Mouse (Mus musculus) kidney, embryonic 14.5 days (tissue): ENCODE measurements around the gene Slc25a40. TPM values are rescaled to one million over a fixed set of nuclear protein-coding genes. Genes with fewer than 3 reads are reported as not detected.

Source experiments
- ATAC-seq: fragments of 200-750 bp; cut with Nextera tagmentation; 2 replicates; pipeline ENCODE4 v1.8.0; 2017; ENCODE audit warnings: moderate number of reproducible peaks, mild to moderate bottlenecking, moderate TSS enrichment, moderate library complexity; ENCODE audit not compliant: low FRiP score, low TSS enrichment
- H3K27ac ChIP-seq: fragments of 300-500 bp; sonication (generic); 2 replicates; pipeline ENCODE4 v1.5.1; 2014; ENCODE audit warnings: low read depth, mild to moderate bottlenecking, low read length, moderate library complexity, mixed read lengths
- H3K27me3 ChIP-seq: fragments of 300-500 bp; sonication (generic); 2 replicates; pipeline ENCODE4 v1.6.1; 2014; ENCODE audit warnings: mild to moderate bottlenecking, low read length; ENCODE audit not compliant: control insufficient read depth, insufficient read depth
- H3K36me3 ChIP-seq: fragments of 300-500 bp; sonication (generic); 2 replicates; pipeline ENCODE4 v1.6.1; 2014; ENCODE audit warnings: low read length, mixed read lengths; ENCODE audit not compliant: control insufficient read depth, insufficient read depth
- H3K4me1 ChIP-seq: fragments of 300-500 bp; sonication (generic); 2 replicates; pipeline ENCODE4 v1.6.1; 2014; ENCODE audit warnings: low read length, mixed read lengths; ENCODE audit not compliant: control insufficient read depth, insufficient read depth
- H3K4me2 ChIP-seq: fragments of 300-500 bp; sonication (generic); replicated peaks from 2 replicates; pipeline ENCODE4 v1.6.1; 2014; ENCODE audit warnings: low read depth, mild to moderate bottlenecking, low read length
- H3K4me3 ChIP-seq: fragments of 300-500 bp; sonication (generic); 2 replicates; pipeline ENCODE4 v1.5.1; 2014; ENCODE audit warnings: mild to moderate bottlenecking, low read length
- H3K9ac ChIP-seq: fragments of 300-500 bp; sonication (generic); 2 replicates; pipeline ENCODE4 v1.6.1; 2014; ENCODE audit warnings: low read depth, mild to moderate bottlenecking, low read length, moderate library complexity
- H3K9me3 ChIP-seq: fragments of 300-500 bp; sonication (generic); 2 replicates; pipeline ENCODE4 v1.6.1; 2016; ENCODE audit warnings: low read length; ENCODE audit not compliant: control insufficient read depth
- WGBS: fragments of 180-500 bp; shearing (Covaris S2); extraction: QIAGEN DNeasy Blood & Tissue Kit; methylation state at CpG from one replicate; pipeline ENCODE4 v1.1.7; 2014; 5-methylcytosine and 5-hydroxymethylcytosine counted together
- polyA plus RNA-seq: library from polyadenylated mRNA; unstranded; fragments of >200 nt; fragmentation: Nextera tagmentation; extraction: Ambion mirVana; gene quantifications from 2 replicates; pipeline ENCODE4 v1.2.1, GENCODE M21; 2014

The Slc25a40 gene
- 12.4 and 12.6 TPM in 2 replicates for polyA plus RNA-seq

DNA sequence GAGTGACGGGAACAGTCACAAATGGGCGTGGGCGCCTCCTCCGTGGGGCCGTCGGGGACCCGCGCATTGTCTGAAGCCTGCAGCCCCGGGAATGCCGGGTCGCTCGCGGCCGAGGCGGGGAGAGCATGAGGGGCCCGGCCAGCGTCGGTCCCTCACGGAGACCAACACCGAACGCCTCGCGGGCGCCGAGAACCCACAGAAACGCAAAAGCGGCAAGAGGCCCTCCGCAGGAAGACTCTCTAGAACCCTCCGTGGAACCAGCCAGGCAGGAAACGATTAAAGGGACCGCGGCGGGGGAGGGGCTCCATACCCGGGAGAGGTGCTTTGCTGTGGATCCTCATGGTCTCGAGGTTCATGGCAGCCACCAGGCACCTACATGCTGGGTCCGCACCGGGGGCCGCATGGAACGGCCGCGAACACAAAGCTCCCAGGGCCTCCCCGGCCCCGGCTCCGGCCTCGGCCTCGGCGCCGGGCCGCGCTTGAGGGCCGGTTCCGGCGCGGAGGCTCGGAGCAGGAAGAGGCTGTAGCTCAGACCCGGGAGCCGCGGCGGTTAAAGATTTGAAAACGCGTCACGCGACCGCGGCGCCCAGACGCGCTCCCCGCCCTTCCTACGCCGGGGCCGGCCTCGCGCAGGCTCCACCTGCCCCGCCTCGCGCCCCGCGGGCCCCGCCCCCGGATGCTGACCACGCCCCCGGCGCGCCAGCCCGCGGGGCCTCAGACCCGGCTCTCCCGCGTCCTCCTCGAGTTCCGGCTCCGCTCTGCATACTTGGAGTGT, at the start of gene Slc25a40, which contains the start of gene Dbf4:
Slc25a40 (plus strand) TSS at position 694 of the 775 bp plus-strand sequence.
Dbf4 (minus strand) TSS at position 560 of the 775 bp plus-strand sequence.
- peak; percentile 98 for ATAC-seq
- Histone ChIP-seq H3K4me2 (peak within 1 kb of the TSS; percentile 75), H3K9me3 (no peaks in the 10 kb centered on the region), H3K36me3 (peaks cover 22% of the 10 kb centered on the region), H3K9ac (peak within 1 kb of the TSS; percentile 90), H3K4me3 (peak within 1 kb of the TSS; percentile 87), H3K27me3 (no peaks in the 10 kb centered on the region), H3K4me1 (no peaks in the 10 kb centered on the region), H3K27ac (peak within 1 kb of the TSS; percentile 77)
- WGBS = under 1% methylated on average over 88 of the region's 93 CpGs

DNA sequence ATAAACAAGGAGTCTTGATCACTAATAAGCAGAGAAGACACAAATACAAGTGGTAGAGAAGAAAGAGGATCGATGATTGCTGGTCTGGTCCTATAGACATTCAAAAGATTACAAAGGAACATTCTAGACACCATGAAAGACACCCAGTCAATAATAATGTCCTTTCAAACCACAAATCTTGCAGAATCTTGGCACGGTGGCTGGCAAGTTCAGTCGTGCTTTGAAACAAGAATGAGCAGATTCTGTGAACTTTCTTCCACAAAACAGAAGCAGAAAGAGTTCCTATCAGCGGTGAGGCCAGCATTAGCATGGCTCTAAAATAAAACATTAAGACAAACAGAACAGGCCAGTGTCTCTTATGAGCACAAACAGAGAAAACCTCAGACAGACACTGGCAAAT, 49.2 kb upstream of the Slc25a40 start:
- no peak overlapping the region for H3K4me2 ChIP-seq
- no peaks in the 10 kb centered on the region for H3K36me3 ChIP-seq
- no peak for ATAC-seq
- no peaks in the 10 kb centered on the region for H3K4me1 ChIP-seq
- WGBS = 86% methylated on average over 4 of the region's 4 CpGs
- H3K4me3 ChIP-seq = no peak overlapping the region
- H3K9ac ChIP-seq = no peak overlapping the region
- no peak overlapping the region for H3K27ac ChIP-seq
- no peaks in the 10 kb centered on the region for H3K9me3 ChIP-seq
- H3K27me3 ChIP-seq = no peaks in the 10 kb centered on the region

DNA sequence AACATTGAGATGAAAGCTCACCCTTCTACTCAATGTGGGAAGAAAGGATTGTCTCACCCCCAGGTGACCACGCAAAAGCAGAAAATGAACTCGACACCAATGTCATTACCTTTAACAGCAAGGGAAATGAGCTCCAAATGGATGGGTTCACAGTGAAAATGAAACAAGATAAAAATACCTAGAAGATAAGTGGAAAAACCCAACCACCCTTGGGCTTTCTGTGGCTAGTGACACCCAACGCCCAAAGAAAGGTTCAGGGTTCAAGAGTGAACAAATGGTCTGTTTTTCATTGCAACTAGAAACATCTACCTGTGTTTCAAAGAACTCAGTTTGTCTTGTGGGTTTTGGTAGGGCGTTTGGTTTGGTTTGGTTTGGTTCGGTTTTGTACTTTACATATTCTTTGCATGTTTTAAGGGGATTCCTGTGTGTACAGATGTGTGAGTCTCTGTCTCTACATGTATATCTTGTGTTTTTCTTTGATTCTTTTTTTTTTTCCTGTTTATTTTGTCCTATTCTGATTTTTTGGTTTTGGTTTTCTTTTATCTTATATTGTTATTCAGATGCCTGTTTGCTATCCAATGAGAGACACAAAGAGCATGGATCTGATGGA, 48.2 kb upstream of the Slc25a40 start:
- H3K4me1 ChIP-seq = no peaks in the 10 kb centered on the region
- no peak overlapping the region for H3K4me3 ChIP-seq
- H3K27ac ChIP-seq = no peak overlapping the region
- H3K4me2 ChIP-seq = no peak overlapping the region
- WGBS = 89% methylated on average over 5 of the region's 5 CpGs
- ATAC-seq = no peak
- H3K9ac ChIP-seq = no peak overlapping the region
- H3K9me3 ChIP-seq = no peaks in the 10 kb centered on the region
- H3K27me3 ChIP-seq = no peaks in the 10 kb centered on the region
- no peaks in the 10 kb centered on the region for H3K36me3 ChIP-seq

DNA sequence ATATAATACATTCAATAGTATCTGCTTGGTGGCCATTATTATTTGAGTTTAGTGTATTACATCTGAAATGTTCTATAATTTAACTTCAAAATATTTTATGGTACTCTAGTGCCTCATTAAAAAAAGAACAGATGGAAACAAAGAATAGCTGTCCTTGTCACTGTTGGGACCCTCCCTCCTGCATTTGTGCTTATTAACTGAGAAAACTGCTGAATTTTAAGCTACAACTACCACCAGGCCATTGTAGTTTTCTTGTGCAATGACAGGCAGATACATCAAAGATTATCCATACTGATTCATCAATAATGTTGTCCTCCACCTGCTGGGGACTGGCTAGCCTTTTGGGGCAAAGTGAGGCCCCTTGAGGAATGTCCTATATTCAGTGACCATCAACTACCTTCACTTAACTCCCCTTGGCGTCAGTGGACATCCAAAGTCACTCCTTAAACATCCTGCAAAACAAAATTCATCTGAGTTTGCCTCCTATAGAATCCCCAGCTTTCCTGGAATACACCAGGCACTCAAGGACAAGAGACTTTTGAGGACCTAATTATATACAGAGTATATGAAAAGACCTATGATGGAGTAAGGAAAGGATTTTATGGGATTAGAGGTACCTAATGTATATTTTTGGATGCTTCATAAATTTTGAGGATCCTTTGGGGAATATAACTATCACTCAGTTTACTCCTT, 28.6 kb upstream of the Slc25a40 start:
- Histone ChIP-seq H3K27me3 (no peaks in the 10 kb centered on the region), H3K4me1 (no peaks in the 10 kb centered on the region), H3K9ac (no peak overlapping the region), H3K4me3 (no peak overlapping the region), H3K4me2 (no peak overlapping the region), H3K9me3 (no peaks in the 10 kb centered on the region), H3K27ac (no peak overlapping the region), H3K36me3 (peaks cover 21% of the 10 kb centered on the region)
- 88% methylated on average over 1 of the region's 1 CpGs for WGBS
- ATAC-seq = no peak

DNA sequence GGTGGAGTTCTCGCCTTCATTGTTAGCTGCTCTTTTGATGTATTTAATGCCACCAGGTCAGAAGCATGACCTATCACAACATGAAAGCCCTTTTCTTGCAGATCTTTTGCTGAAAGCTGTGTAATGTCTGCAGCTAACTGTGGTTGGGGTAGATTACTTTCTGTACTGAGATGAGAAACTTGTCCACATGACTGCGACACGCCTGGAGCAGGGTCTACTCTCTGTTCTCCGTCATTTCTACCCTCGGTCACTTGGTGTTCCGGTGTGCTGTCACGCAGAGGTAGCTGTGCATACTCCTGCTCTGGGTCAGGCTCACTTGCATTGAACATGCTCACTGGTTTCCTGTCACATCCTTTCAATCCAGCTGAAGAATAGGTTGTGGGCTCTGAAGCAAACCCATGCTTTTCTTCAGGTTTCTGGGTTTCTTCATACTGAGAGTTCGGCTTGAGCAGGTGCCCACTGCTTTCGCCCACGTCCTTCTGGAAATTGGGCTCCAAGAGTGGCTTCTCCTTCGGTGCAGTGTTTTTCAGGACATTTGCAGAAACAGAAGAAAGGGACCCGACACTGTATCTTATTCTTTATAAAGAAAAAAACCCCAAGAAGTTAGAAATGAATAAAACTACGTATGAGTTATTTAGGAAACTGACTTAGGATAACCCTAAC, 24.9 kb upstream of the Slc25a40 start:
- H3K36me3 ChIP-seq = peaks cover 44% of the 10 kb centered on the region
- no peak for ATAC-seq
- 94% methylated on average over 13 of the region's 13 CpGs for WGBS
- H3K27me3 ChIP-seq = no peaks in the 10 kb centered on the region
- H3K9me3 ChIP-seq = no peaks in the 10 kb centered on the region
- H3K27ac ChIP-seq = no peak overlapping the region
- H3K4me3 ChIP-seq = no peak overlapping the region
- no peaks in the 10 kb centered on the region for H3K4me1 ChIP-seq
- no peak overlapping the region for H3K4me2 ChIP-seq
- H3K9ac ChIP-seq = no peak overlapping the region

DNA sequence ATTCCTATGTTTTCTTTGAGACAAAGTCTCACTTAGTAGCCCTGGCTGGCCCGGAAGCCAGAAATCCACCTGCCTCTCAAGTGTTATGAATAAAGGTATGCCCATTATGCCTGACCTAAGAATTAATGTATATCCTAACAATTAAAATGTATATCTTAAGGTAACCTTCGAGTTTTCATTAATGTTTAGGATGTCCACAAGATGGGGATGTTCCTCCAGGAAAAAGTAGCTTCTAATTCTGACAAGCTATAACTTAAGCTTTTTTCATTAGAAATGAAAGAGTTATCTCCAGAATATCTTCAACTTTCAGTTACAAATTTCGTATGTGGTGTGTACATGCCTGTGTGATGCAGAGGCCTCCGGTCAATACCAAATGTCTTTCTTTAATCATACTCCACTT, 13.9 kb upstream of the Slc25a40 start:
- H3K9me3 ChIP-seq = no peaks in the 10 kb centered on the region
- peaks cover 65% of the 10 kb centered on the region for H3K36me3 ChIP-seq
- H3K4me1 ChIP-seq = no peaks in the 10 kb centered on the region
- WGBS = 92% methylated on average over 4 of the region's 4 CpGs
- no peak overlapping the region for H3K4me3 ChIP-seq
- ATAC-seq = no peak
- H3K9ac ChIP-seq = no peak overlapping the region
- no peaks in the 10 kb centered on the region for H3K27me3 ChIP-seq
- H3K4me2 ChIP-seq = no peak overlapping the region
- H3K27ac ChIP-seq = no peak overlapping the region

DNA sequence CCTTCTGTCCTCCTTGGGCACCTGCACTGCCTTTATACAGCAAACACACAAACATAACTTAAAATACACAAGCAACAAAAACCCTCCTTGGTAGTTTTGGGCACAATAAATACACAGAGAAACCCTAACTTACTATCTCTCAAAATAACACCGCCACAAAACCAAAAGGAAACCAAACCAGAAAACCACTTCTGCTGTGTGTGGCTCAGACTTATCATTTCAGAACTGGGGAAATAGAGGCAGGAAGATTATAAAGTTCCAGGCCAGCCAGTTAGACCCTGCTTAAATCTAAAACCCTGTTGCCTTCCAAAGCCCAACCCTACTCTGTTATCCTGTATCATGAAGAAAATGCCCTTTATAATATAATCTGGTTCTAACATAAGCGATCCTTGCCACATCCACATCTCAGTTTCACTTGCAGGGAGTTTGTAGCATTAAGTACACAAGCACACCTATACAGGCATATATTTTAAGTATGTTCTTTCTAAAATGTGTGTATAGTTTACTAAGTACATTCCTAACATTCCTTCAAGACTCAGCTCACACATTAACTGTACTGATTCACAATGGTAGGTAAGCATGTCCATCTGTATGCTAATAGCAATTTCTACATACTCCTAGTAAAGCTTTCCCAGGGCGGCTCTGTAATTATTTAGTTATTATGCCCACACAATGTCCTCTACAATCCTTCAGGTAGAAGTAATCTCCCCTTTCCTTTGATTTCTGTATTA, 5.8 kb upstream of the Slc25a40 start:
- Histone ChIP-seq H3K4me2 (no peak overlapping the region), H3K27ac (no peak overlapping the region), H3K27me3 (no peaks in the 10 kb centered on the region), H3K9me3 (no peaks in the 10 kb centered on the region), H3K9ac (no peak overlapping the region), H3K4me1 (no peaks in the 10 kb centered on the region), H3K36me3 (peaks cover 42% of the 10 kb centered on the region), H3K4me3 (no peak overlapping the region)
- WGBS = 94% methylated on average over 3 of the region's 3 CpGs
- no peak for ATAC-seq

DNA sequence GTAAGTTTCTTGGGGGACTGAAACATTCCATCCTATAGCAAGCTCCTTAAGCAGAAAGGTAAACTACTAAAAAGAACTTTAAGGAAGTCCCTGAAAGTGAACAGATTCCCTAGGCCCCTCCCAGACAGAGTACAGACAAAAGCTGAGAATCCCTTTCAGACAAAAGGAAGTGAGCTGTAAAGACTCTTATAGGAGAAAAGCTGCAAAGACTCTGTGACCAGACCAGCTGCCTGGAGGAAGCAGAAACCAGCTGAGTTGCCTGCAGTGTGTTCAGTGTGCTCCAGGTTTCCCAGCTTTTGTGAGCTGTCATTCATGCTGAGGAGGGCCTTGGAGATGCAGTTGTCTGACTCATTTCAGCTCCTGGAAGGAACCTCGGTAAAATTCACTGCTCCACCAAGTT, 5.2 kb upstream of the Slc25a40 start:
- no peak overlapping the region for H3K4me3 ChIP-seq
- no peak overlapping the region for H3K4me2 ChIP-seq
- H3K9ac ChIP-seq = no peak overlapping the region
- H3K27ac ChIP-seq = no peak overlapping the region
- no peaks in the 10 kb centered on the region for H3K4me1 ChIP-seq
- no peaks in the 10 kb centered on the region for H3K27me3 ChIP-seq
- 80% methylated on average over 1 of the region's 1 CpGs for WGBS
- peaks cover 39% of the 10 kb centered on the region for H3K36me3 ChIP-seq
- no peak for ATAC-seq
- no peaks in the 10 kb centered on the region for H3K9me3 ChIP-seq
